Mouse (Mus musculus) erythroblast, embryonic 14.5 days (primary cell): ENCODE data around the gene Gm14190.

Experiments
- GATA1 ChIP-seq: IDR thresholded peaks from 2 replicates; pipeline ENCODE4 v1.6.1; 2012; ENCODE audit warnings: low read length, inconsistent platforms, mixed read lengths
- TAL1 ChIP-seq: IDR thresholded peaks from 3 replicates; pipeline ENCODE4 v1.6.1; 2012; ENCODE audit warnings: low read length, inconsistent platforms, mixed read lengths

- TF ChIP-seq GATA1 (no peak), TAL1 (no peak)
Measured at GRCm38 (mm10) chr11:99644351-99644750, 46.2 kb downstream of the Gm14190 start.
